Comparison of ENCODE assay signal across 7 mouse cellular contexts in the genomic region with DNA sequence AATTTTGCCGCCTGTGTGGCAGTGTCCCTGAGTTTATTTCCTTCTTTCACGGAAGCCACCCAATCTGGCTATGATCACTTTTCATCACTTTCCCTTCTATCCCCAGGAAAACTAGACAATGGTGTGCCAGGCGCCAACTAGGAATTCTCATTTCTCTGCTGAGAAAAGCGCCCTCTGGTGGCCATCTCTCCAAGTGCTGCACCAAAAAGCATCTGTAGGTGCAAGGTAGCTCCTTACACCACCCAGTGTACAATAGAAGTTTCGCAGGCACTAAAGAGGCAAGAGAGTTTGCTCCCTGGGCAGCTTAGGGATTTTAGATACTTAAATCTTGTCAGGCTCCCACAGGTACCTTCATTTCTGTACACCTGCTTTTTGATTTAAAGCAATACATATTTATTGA. TPM values are rescaled to one million over a fixed set of nuclear protein-coding genes. Genes with fewer than 3 reads are reported as not detected.
DNase-seq lines count a peak whose midpoint lies in the region; ATAC-seq and TF ChIP-seq lines count a peak whose summit lies in the region.

No protein-coding gene starts in this region.

- H3K9ac ChIP-seq in forebrain, postnatal 0 days = no peak overlapping the region
- no peak overlapping the region for H3K9ac ChIP-seq in hindbrain, embryonic 15.5 days
- no peak overlapping the region for H3K9ac ChIP-seq in midbrain, embryonic 11.5 days (ENCODE audit: low read length)

- H3K27me3 ChIP-seq in cerebellum, adult 2 months (ENCODE audit: control insufficient read depth, insufficient read depth, low read length) = no peaks in the 10 kb centered on the region
- H3K27me3 ChIP-seq in forebrain, postnatal 0 days (ENCODE audit: insufficient read depth, low read length) = no peaks in the 10 kb centered on the region
- no peaks in the 10 kb centered on the region for H3K27me3 ChIP-seq in hindbrain, embryonic 15.5 days
- 0 out of 2 replicates have a peak, but pooled peaks cover 2% of the 10 kb centered on the region for H3K27me3 ChIP-seq in midbrain, embryonic 11.5 days (ENCODE audit: control insufficient read depth, insufficient read depth, low read length)

- 3% methylated on average over 5 of the region's 5 CpGs for WGBS in cerebellum, adult 2 months
- 4% methylated on average over 5 of the region's 5 CpGs for WGBS in forebrain, postnatal 0 days
- WGBS in hindbrain, embryonic 15.5 days = 7% methylated on average over 5 of the region's 5 CpGs
- WGBS in midbrain, embryonic 11.5 days = 9% methylated on average over 5 of the region's 5 CpGs

- H3K27ac ChIP-seq in cerebellum, adult 2 months (ENCODE audit: insufficient read depth, low read length) = no peak overlapping the region
- H3K27ac ChIP-seq in forebrain, postnatal 0 days (ENCODE audit: low read depth, low read length) = peak overlapping the region; percentile 23; the same call in 1 of the 2 replicates
- H3K27ac ChIP-seq in hindbrain, embryonic 15.5 days (replicated peaks) = peak overlapping the region; percentile 41; the same call in 1 of the 2 replicates
- H3K27ac ChIP-seq in left cerebral cortex, adult 2 months = no peak overlapping the region
- no peak overlapping the region for H3K27ac ChIP-seq in midbrain, embryonic 11.5 days (ENCODE audit: low read depth, low read length)

- intact Hi-C loops in left cerebral cortex, adult 2 months (cut with DNase I) = loop anchor here (5.0 kb wide), 1 partner anchor 64 kb away; no protein-coding TSS in a partner anchor

- no peak for TF ChIP-seq POLR2A in cerebellum, adult 2 months (IDR thresholded peaks at IDR 0.05; ENCODE audit: borderline replicate concordance, insufficient read depth, low read length)

- peak; percentile 96 for TF ChIP-seq CTCF in cerebellum, adult 2 months (IDR thresholded peaks at IDR 0.05; ENCODE audit: borderline replicate concordance, insufficient read depth, low read depth, low read length)
- TF ChIP-seq CTCF in forebrain, postnatal 0 days (IDR thresholded peaks at IDR 0.05; ENCODE audit: low read depth) = peak; percentile 98
- no peak; the same call in none of the 2 replicates for TF ChIP-seq CTCF in left cerebral cortex, adult 2 months (IDR thresholded peaks at IDR 0.05)

- ATAC-seq in forebrain, postnatal 0 days = peak; percentile 62
- 0 out of 2 replicates have a peak, but pooled peaks have one; percentile 15 for ATAC-seq in hindbrain, embryonic 15.5 days (ENCODE audit: low FRiP score, low read depth)
- ATAC-seq in midbrain, embryonic 11.5 days (ENCODE audit: low FRiP score) = peak; percentile 28

- H3K4me1 ChIP-seq in cerebellum, adult 2 months (ENCODE audit: control insufficient read depth, insufficient read depth, low read length) = peaks cover 19% of the 10 kb centered on the region
- H3K4me1 ChIP-seq in forebrain, postnatal 0 days (ENCODE audit: insufficient read depth) = no peaks in the 10 kb centered on the region
- H3K4me1 ChIP-seq in hindbrain, embryonic 15.5 days (replicated peaks) = peaks cover 39% of the 10 kb centered on the region
- H3K4me1 ChIP-seq in midbrain, embryonic 11.5 days (ENCODE audit: control insufficient read depth, insufficient read depth, low read length) = peaks cover 6% of the 10 kb centered on the region

- no peaks in the 10 kb centered on the region for H3K9me3 ChIP-seq in forebrain, postnatal 0 days (ENCODE audit: low read length)
- H3K9me3 ChIP-seq in hindbrain, embryonic 15.5 days = no peaks in the 10 kb centered on the region
- H3K9me3 ChIP-seq in midbrain, embryonic 11.5 days (ENCODE audit: control insufficient read depth, low read length) = no peaks in the 10 kb centered on the region

- DNase-seq in R1 (ENCODE audit: low read depth, low spot score) = peak; percentile 94
- DNase-seq in cerebellum, adult 2 months = peak; percentile 88 to 95
- peak; percentile 95 for DNase-seq in forebrain, postnatal 0 days
- peak; percentile 84 to 88 for DNase-seq in left cerebral cortex, adult 2 months (ENCODE audit: extremely low spot score in 1 of 2, low spot score in 2 of 2)
- peak; percentile 100 for DNase-seq in midbrain, embryonic 11.5 days (ENCODE audit: low spot score, missing footprints)
- peak; percentile 74 for DNase-seq in skeletal muscle tissue, adult 2 months (ENCODE audit: low read depth, low spot score)

- H3K4me3 ChIP-seq in cerebellum, adult 2 months (replicated peaks; ENCODE audit: insufficient read depth, low read depth, low read length) = no peak overlapping the region
- H3K4me3 ChIP-seq in forebrain, postnatal 0 days (ENCODE audit: low read depth, low read length) = no peak overlapping the region
- no peak overlapping the region for H3K4me3 ChIP-seq in hindbrain, embryonic 15.5 days
- no peak overlapping the region for H3K4me3 ChIP-seq in left cerebral cortex, adult 2 months
- H3K4me3 ChIP-seq in midbrain, embryonic 11.5 days (ENCODE audit: low read depth, low read length) = no peak overlapping the region

- H3K4me2 ChIP-seq in forebrain, postnatal 0 days (ENCODE audit: low read depth) = no peak overlapping the region
- no peak overlapping the region for H3K4me2 ChIP-seq in hindbrain, embryonic 15.5 days
- H3K4me2 ChIP-seq in midbrain, embryonic 11.5 days = no peak overlapping the region

- H3K36me3 ChIP-seq in forebrain, postnatal 0 days (ENCODE audit: insufficient read depth) = 0 out of 2 replicates have a peak, but pooled peaks cover 4% of the 10 kb centered on the region
- H3K36me3 ChIP-seq in hindbrain, embryonic 15.5 days = no peaks in the 10 kb centered on the region; the same call in 1 of the 2 replicates
- no peaks in the 10 kb centered on the region for H3K36me3 ChIP-seq in midbrain, embryonic 11.5 days (ENCODE audit: control insufficient read depth, insufficient read depth, low read length)

RNA-seq across cellular contexts. Expression of gene Rdh5, which starts 9.5 kb away (rescaled TPM):
- 37.0 and 45.7 TPM in 2 replicates for polyA plus RNA-seq in cerebellum, adult 2 months (2012; rRNA removed)
- 4.1 and 5.8 TPM in 2 replicates for total RNA-seq in forebrain, postnatal 0 days (2014; rRNA removed)
- 6.9 and 10.2 TPM in 2 replicates for polyA plus RNA-seq in forebrain, postnatal 0 days (2015; fragmentation: Nextera tagmentation; extraction: Ambion mirVana)
- 20.9 and 22.1 TPM in 2 replicates for polyA plus RNA-seq in hindbrain, embryonic 15.5 days (2015; fragmentation: Nextera tagmentation; extraction: Ambion mirVana)
- 1 to 10 TPM; 6.5 to 7.4 TPM for total RNA-seq in left cerebral cortex, adult 2 months (2021)
- 11.3 TPM in 2 replicates for polyA plus RNA-seq in midbrain, embryonic 11.5 days (2014; fragmentation: Nextera tagmentation; extraction: Ambion mirVana)

RNA-seq across cellular contexts. Expression of gene Bloc1s1, which starts 10.6 kb away (rescaled TPM):
- polyA plus RNA-seq in cerebellum, adult 2 months (2012; rRNA removed) = 350 and 357 TPM in 2 replicates
- 120 and 149 TPM in 2 replicates for total RNA-seq in forebrain, postnatal 0 days (2014; rRNA removed)
- 246 and 305 TPM in 2 replicates for polyA plus RNA-seq in forebrain, postnatal 0 days (2015; fragmentation: Nextera tagmentation; extraction: Ambion mirVana)
- polyA plus RNA-seq in hindbrain, embryonic 15.5 days (2015; fragmentation: Nextera tagmentation; extraction: Ambion mirVana) = 266 and 268 TPM in 2 replicates
- total RNA-seq in left cerebral cortex, adult 2 months (2021) = 10 to 100 TPM; 78.8 to 80.8 TPM
- polyA plus RNA-seq in midbrain, embryonic 11.5 days (2014; fragmentation: Nextera tagmentation; extraction: Ambion mirVana) = 242 and 271 TPM in 2 replicates

RNA-seq across cellular contexts. Expression of gene Cd63, which starts 12.4 kb away (rescaled TPM):
- 108 and 110 TPM in 2 replicates for polyA plus RNA-seq in cerebellum, adult 2 months (2012; rRNA removed)
- 11.7 and 25.2 TPM in 2 replicates for total RNA-seq in forebrain, postnatal 0 days (2014; rRNA removed)
- polyA plus RNA-seq in forebrain, postnatal 0 days (2015; fragmentation: Nextera tagmentation; extraction: Ambion mirVana) = 168 and 188 TPM in 2 replicates
- polyA plus RNA-seq in hindbrain, embryonic 15.5 days (2015; fragmentation: Nextera tagmentation; extraction: Ambion mirVana) = 262 and 274 TPM in 2 replicates
- total RNA-seq in left cerebral cortex, adult 2 months (2021) = 10 to 100 TPM; 63.7 to 73.3 TPM
- 168 and 177 TPM in 2 replicates for polyA plus RNA-seq in midbrain, embryonic 11.5 days (2014; fragmentation: Nextera tagmentation; extraction: Ambion mirVana)

RNA-seq across cellular contexts. Expression of gene Itga7, which starts 20.4 kb away (rescaled TPM):
- 96.2 and 106 TPM in 2 replicates for polyA plus RNA-seq in cerebellum, adult 2 months (2012; rRNA removed)
- 7.7 and 12.7 TPM in 2 replicates for total RNA-seq in forebrain, postnatal 0 days (2014; rRNA removed)
- 5.8 and 7.7 TPM in 2 replicates for polyA plus RNA-seq in forebrain, postnatal 0 days (2015; fragmentation: Nextera tagmentation; extraction: Ambion mirVana)
- 8.9 TPM in 2 replicates for polyA plus RNA-seq in hindbrain, embryonic 15.5 days (2015; fragmentation: Nextera tagmentation; extraction: Ambion mirVana)
- total RNA-seq in left cerebral cortex, adult 2 months (2021) = 10 to 100 TPM; 13.2 to 16.3 TPM
- polyA plus RNA-seq in midbrain, embryonic 11.5 days (2014; fragmentation: Nextera tagmentation; extraction: Ambion mirVana) = 1.6 and 1.7 TPM in 2 replicates

RNA-seq across cellular contexts. Expression of gene Gdf11, which starts 21.7 kb away (rescaled TPM):
- 13.6 and 14.8 TPM in 2 replicates for polyA plus RNA-seq in cerebellum, adult 2 months (2012; rRNA removed)
- total RNA-seq in forebrain, postnatal 0 days (2014; rRNA removed) = 15.7 and 19.1 TPM in 2 replicates
- polyA plus RNA-seq in forebrain, postnatal 0 days (2015; fragmentation: Nextera tagmentation; extraction: Ambion mirVana) = 4.3 and 6.7 TPM in 2 replicates
- 8.6 and 8.9 TPM in 2 replicates for polyA plus RNA-seq in hindbrain, embryonic 15.5 days (2015; fragmentation: Nextera tagmentation; extraction: Ambion mirVana)
- total RNA-seq in left cerebral cortex, adult 2 months (2021) = 10 to 100 TPM; 13.1 to 15.3 TPM
- 10.0 and 10.2 TPM in 2 replicates for polyA plus RNA-seq in midbrain, embryonic 11.5 days (2014; fragmentation: Nextera tagmentation; extraction: Ambion mirVana)

Comparison
In these comparisons a context has a peak if more than half of its experiments do, and no peak if none do; other contexts are left out.
1. H3K27ac ChIP-seq: peak in forebrain, postnatal 0 days (single experiment) and hindbrain, embryonic 15.5 days (single experiment); none in cerebellum, adult 2 months (single experiment), left cerebral cortex, adult 2 months (single experiment) and midbrain, embryonic 11.5 days (single experiment).
2. Peak in every context shown above with its lines, with median percentiles within 50 percentile points of each other: DNase-seq and ATAC-seq.